Mouse (Mus musculus): ENCODE measurements around the gene Pik3r2.

DNA sequence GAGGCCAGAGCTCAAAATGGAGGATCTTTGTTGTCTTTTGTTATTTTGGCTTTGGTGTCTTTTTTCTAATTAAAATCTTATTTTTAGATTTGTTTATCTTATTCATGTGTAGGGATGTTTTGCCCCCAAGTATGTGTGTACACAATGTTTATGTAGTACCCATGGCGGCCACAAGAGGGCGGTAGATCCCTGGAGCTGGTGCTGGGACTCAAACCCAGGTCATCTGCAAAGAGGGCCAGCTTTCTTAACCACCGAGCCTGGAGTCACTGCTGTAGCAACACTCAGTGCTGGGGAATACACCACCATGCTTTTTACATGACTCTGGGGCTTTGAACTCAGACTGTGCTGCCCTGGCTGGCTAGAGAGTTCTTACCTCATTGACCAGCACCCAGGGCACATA lies 13.2 kb downstream of the Pik3r2 start:
- peak; percentile 85 for TF ChIP-seq CTCF (IDR thresholded peaks at IDR 0.05)
- TF ChIP-seq EP300 (IDR thresholded peaks at IDR 0.05) = no peak

Measured in lung, postnatal 0 days (tissue).